Mouse (Mus musculus) ES-E14 (cell line): ENCODE measurements around the gene Arhgap28. TPM values are rescaled to one million over a fixed set of nuclear protein-coding genes. Genes with fewer than 3 reads are reported as not detected.

Source experiments
- DNase-seq: peaks from one replicate; pipeline ENCODE4 v3.0.0-alpha.2; 2013; ENCODE audit warnings: low read depth, low spot score
- H3K27ac ChIP-seq: 2 replicates; pipeline ENCODE4 v1.5.1; 2012; ENCODE audit warnings: low read depth, mild to moderate bottlenecking, low read length, moderate library complexity, mixed read lengths; ENCODE audit not compliant: poor library complexity, insufficient read depth, severe bottlenecking
- H3K36me3 ChIP-seq: 2 replicates; pipeline ENCODE4 v1.6.1; 2012; ENCODE audit warnings: mild to moderate bottlenecking, low read length, moderate library complexity, mixed read lengths; ENCODE audit not compliant: control insufficient read depth, poor library complexity, insufficient read depth, severe bottlenecking
- H3K4me1 ChIP-seq, 2 experiments: fragments of 150-350 bp in 1 of 2; sonication (generic) in 1 of 2; 2 replicates each; pipeline ENCODE4 v1.6.1; 2012; ENCODE audit warnings: low read length in 2 of 2, mild to moderate bottlenecking in 1 of 2, mixed read lengths in 1 of 2; ENCODE audit not compliant: control insufficient read depth in 2 of 2, insufficient read depth in 2 of 2, poor library complexity in 1 of 2
- H3K4me3 ChIP-seq, 2 experiments: fragments of 150-350 bp in 1 of 2; sonication (generic) in 1 of 2; 2 replicates each; pipeline ENCODE4 v1.5.1; 2012; ENCODE audit warnings: low read length in 2 of 2, low read depth in 1 of 2, mild to moderate bottlenecking in 1 of 2, mixed read lengths in 1 of 2; ENCODE audit not compliant: insufficient read depth in 1 of 2, poor library complexity in 1 of 2, severe bottlenecking in 1 of 2
- H3K9ac ChIP-seq: 2 replicates; pipeline ENCODE4 v1.6.1; 2012; ENCODE audit warnings: low read depth, mild to moderate bottlenecking, low read length, mixed read lengths; ENCODE audit not compliant: poor library complexity, insufficient read depth, severe bottlenecking
- H3K9me3 ChIP-seq: fragments of 150-350 bp; sonication (generic); 2 replicates; pipeline ENCODE4 v1.6.1; 2012; ENCODE audit warnings: low read depth, mild to moderate bottlenecking, low read length; ENCODE audit not compliant: control insufficient read depth, insufficient read depth
- CHD2 ChIP-seq: IDR thresholded peaks from 2 replicates; pipeline ENCODE4 v1.6.1; 2014; ENCODE audit warnings: mild to moderate bottlenecking, low read depth, low read length, inconsistent platforms
- HCFC1 ChIP-seq: IDR thresholded peaks from 2 replicates; pipeline ENCODE4 v1.6.1; 2012; ENCODE audit warnings: low read length, inconsistent platforms, borderline replicate concordance; ENCODE audit not compliant: insufficient read depth
- MAFK ChIP-seq: IDR thresholded peaks from 2 replicates; pipeline ENCODE4 v1.6.1; 2014; ENCODE audit warnings: mild to moderate bottlenecking, low read depth, low read length, inconsistent platforms; ENCODE audit not compliant: insufficient read depth
- ZC3H11A ChIP-seq: IDR thresholded peaks from 2 replicates; pipeline ENCODE4 v1.6.1; 2012; ENCODE audit warnings: low read depth, mild to moderate bottlenecking, inconsistent platforms, low read length, borderline replicate concordance
- ZNF384 ChIP-seq: IDR thresholded peaks from 2 replicates; pipeline ENCODE4 v1.6.1; 2012; ENCODE audit warnings: low read depth, low read length, inconsistent platforms
- in situ Hi-C, 2 experiments: fragments of 600-800 bp; cut with MboI; formaldehyde crosslinking; loops; one replicate each; pipeline ENCODE4 v1.15.1; 2025; ENCODE audit warnings: low sequenced_read_pairs in 2 of 2, inconsistent platforms in 1 of 2; ENCODE audit not compliant: unreplicated experiment in 2 of 2
- total RNA-seq: library from RNA; depleted of rRNA; stranded (reverse); fragments of 300-350 nt; gene quantifications from 2 replicates; pipeline ENCODE4 v1.2.3, GENCODE M21; 2012

Gene Arhgap28
- total RNA-seq, 1 experiment: 13.4 TPM

- Histone ChIP-seq H3K4me3 (no peak overlapping the region), H3K9ac (no peak overlapping the region), H3K9me3 (no peaks in the 10 kb centered on the region), H3K4me1 (no peaks in the 10 kb centered on the region), H3K36me3 (no peaks in the 10 kb centered on the region), H3K27ac (no peak overlapping the region)
- in situ Hi-C loops: no loop called here
- DNase-seq: no peak
- no peak for TF ChIP-seq HCFC1
- no peak for TF ChIP-seq MAFK
- no peak for TF ChIP-seq CHD2
- no peak for TF ChIP-seq ZC3H11A
- TF ChIP-seq ZNF384: no peak
Observed at GRCm38 (mm10) chr17:67930467-67930866, 73.5 kb downstream of the Arhgap28 start.

- Histone ChIP-seq H3K4me1 (no peaks in the 10 kb centered on the region), H3K27ac (no peak overlapping the region), H3K36me3 (no peaks in the 10 kb centered on the region), H3K9ac (no peak overlapping the region), H3K4me3 (no peak overlapping the region), H3K9me3 (no peaks in the 10 kb centered on the region)
- TF ChIP-seq ZNF384 (no peak), ZC3H11A (no peak), HCFC1 (no peak), MAFK (no peak), CHD2 (no peak)
- no peak for DNase-seq
- in situ Hi-C loops: no loop called here
Observed at GRCm38 (mm10) chr17:67928280-67928679, 75.6 kb downstream of the Arhgap28 start.

DNA sequence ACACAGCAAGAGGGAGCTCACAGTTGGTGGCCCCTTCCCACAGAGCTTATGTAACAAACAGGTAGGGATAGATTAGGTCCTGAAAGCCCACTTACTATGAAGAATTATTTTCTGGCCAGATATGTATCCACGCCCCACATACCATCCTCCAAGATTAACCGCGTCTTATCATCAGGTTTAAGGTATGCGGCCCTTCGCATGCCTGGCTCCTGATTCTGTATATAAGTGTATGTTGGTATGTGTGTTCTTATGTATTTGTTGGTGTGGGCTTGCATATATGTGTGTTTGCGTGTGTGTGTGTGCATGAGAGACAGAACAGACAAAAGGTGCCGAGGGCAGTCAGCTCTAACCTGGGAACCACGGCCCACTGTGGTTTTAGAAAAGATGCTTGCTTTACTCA lies 76.1 kb downstream of the Arhgap28 start:
- Histone ChIP-seq H3K9ac (no peak overlapping the region), H3K36me3 (no peaks in the 10 kb centered on the region)
- TF ChIP-seq HCFC1 (no peak), ZC3H11A (no peak), MAFK (no peak), ZNF384 (no peak), CHD2 (no peak)

GRCm38 (mm10) chr17:67919959-67920358 lies 84.0 kb downstream of the Arhgap28 start:
- Histone ChIP-seq H3K36me3 (no peaks in the 10 kb centered on the region), H3K4me1 (0 out of 4 replicates have a peak, but pooled peaks cover 3% of the 10 kb centered on the region in 2 experiments), H3K4me3 (no peak overlapping the region), H3K9me3 (no peaks in the 10 kb centered on the region), H3K27ac (no peak overlapping the region), H3K9ac (no peak overlapping the region)
- DNase-seq: no peak
- in situ Hi-C loops: loop anchor here in 1 of 2 experiments (25.0 kb wide), 1 partner anchor 917 kb away; the partner anchor contains the start of gene Tmem200c
- TF ChIP-seq HCFC1: no peak

More for the DNA sequence above, 76.1 kb downstream of the Arhgap28 start:
- Histone ChIP-seq H3K4me3 (no peak overlapping the region), H3K9me3 (no peaks in the 10 kb centered on the region), H3K27ac (no peak overlapping the region), H3K4me1 (no peaks in the 10 kb centered on the region)
- DNase-seq: no peak
- in situ Hi-C loops: no loop called here

- TF ChIP-seq HCFC1 (no peak), CHD2 (no peak)
- Histone ChIP-seq H3K9ac (no peak overlapping the region), H3K9me3 (no peaks in the 10 kb centered on the region)
Observed at GRCm38 (mm10) chr17:67918201-67918600, 85.7 kb downstream of the Arhgap28 start.

More at GRCm38 (mm10) chr17:67918201-67918600, 85.7 kb downstream of the Arhgap28 start:
- in situ Hi-C loops: loop anchor here in 1 of 2 experiments (25.0 kb wide), 1 partner anchor 919 kb away; the partner anchor contains the start of gene Tmem200c
- H3K36me3 ChIP-seq: no peaks in the 10 kb centered on the region
- H3K27ac ChIP-seq: no peak overlapping the region
- no peak for DNase-seq
- no peak overlapping the region for H3K4me3 ChIP-seq
- H3K4me1 ChIP-seq: 0 out of 4 replicates have a peak, but pooled peaks cover 3% of the 10 kb centered on the region in 2 experiments
